Mouse (Mus musculus): ENCODE data around the gene Arsg. TPM values are rescaled to one million over a fixed set of nuclear protein-coding genes. Genes with fewer than 3 reads are reported as not detected.

Gene Arsg
- total RNA-seq, 1 experiment = 1.0 TPM

GRCm38 (mm10) chr11:109440641-109441040 is 32.5 kb upstream of the Arsg start:
- H3K36me3 ChIP-seq (ENCODE audit: control insufficient read depth, insufficient read depth, low read length, poor library complexity, severe bottlenecking) = peaks cover 5% of the 10 kb centered on the region; the same call in 1 of the 2 replicates
- TF ChIP-seq CHD2 (IDR thresholded peaks at IDR 0.05; ENCODE audit: low read depth, low read length) (no peak), ZNF384 (IDR thresholded peaks at IDR 0.05; ENCODE audit: low read depth, low read length) (no peak), MAFK (IDR thresholded peaks at IDR 0.05; ENCODE audit: insufficient read depth, low read depth, low read length) (no peak), HCFC1 (IDR thresholded peaks at IDR 0.05; ENCODE audit: borderline replicate concordance, insufficient read depth, low read length) (no peak), ZC3H11A (IDR thresholded peaks at IDR 0.05; ENCODE audit: borderline replicate concordance, low read depth, low read length) (no peak)
- H3K27ac ChIP-seq (ENCODE audit: insufficient read depth, low read depth, low read length, poor library complexity, severe bottlenecking) = no peak overlapping the region
- no peak overlapping the region for H3K4me3 ChIP-seq (ENCODE audit: insufficient read depth in 1 of 2, low read depth in 1 of 2, low read length in 2 of 2, poor library complexity in 1 of 2, severe bottlenecking in 1 of 2)
- no peak overlapping the region for H3K9ac ChIP-seq (ENCODE audit: insufficient read depth, low read depth, low read length, poor library complexity, severe bottlenecking)
- no peaks in the 10 kb centered on the region for H3K4me1 ChIP-seq (ENCODE audit: control insufficient read depth in 2 of 2, insufficient read depth in 2 of 2, low read length in 2 of 2, poor library complexity in 1 of 2)
- in situ Hi-C loops (cut with MboI; ENCODE audit: low sequenced_read_pairs in 2 of 2, unreplicated experiment in 2 of 2) = loop anchor here (5.0 to 25.0 kb wide), 4 partner anchors 147 to 422 kb away; no protein-coding TSS in a partner anchor
- H3K9me3 ChIP-seq (ENCODE audit: control insufficient read depth, insufficient read depth, low read depth, low read length) = no peaks in the 10 kb centered on the region
- DNase-seq (ENCODE audit: low read depth, low spot score) = no peak

- H3K36me3 ChIP-seq (ENCODE audit: control insufficient read depth, insufficient read depth, low read length, poor library complexity, severe bottlenecking) = peaks cover 5% of the 10 kb centered on the region; the same call in 1 of the 2 replicates
- H3K4me1 ChIP-seq (ENCODE audit: control insufficient read depth in 2 of 2, insufficient read depth in 2 of 2, low read length in 2 of 2, poor library complexity in 1 of 2) = no peaks in the 10 kb centered on the region
- TF ChIP-seq MAFK (IDR thresholded peaks at IDR 0.05; ENCODE audit: insufficient read depth, low read depth, low read length) = no peak
- TF ChIP-seq HCFC1 (IDR thresholded peaks at IDR 0.05; ENCODE audit: borderline replicate concordance, insufficient read depth, low read length) = no peak
- no peak for TF ChIP-seq CHD2 (IDR thresholded peaks at IDR 0.05; ENCODE audit: low read depth, low read length)
- no peak for TF ChIP-seq ZNF384 (IDR thresholded peaks at IDR 0.05; ENCODE audit: low read depth, low read length)
- TF ChIP-seq ZC3H11A (IDR thresholded peaks at IDR 0.05; ENCODE audit: borderline replicate concordance, low read depth, low read length) = peak; percentile 89; the same call in 1 of the 2 replicates
- H3K27ac ChIP-seq (ENCODE audit: insufficient read depth, low read depth, low read length, poor library complexity, severe bottlenecking) = no peak overlapping the region
- no peak overlapping the region for H3K9ac ChIP-seq (ENCODE audit: insufficient read depth, low read depth, low read length, poor library complexity, severe bottlenecking)
- no peak for DNase-seq (ENCODE audit: low read depth, low spot score)
- H3K4me3 ChIP-seq (ENCODE audit: insufficient read depth in 1 of 2, low read depth in 1 of 2, low read length in 2 of 2, poor library complexity in 1 of 2, severe bottlenecking in 1 of 2) = no peak overlapping the region
- in situ Hi-C loops (cut with MboI; ENCODE audit: low sequenced_read_pairs in 2 of 2, unreplicated experiment in 2 of 2) = loop anchor here (5.0 to 25.0 kb wide), 4 partner anchors 146 to 421 kb away; no protein-coding TSS in a partner anchor
- no peaks in the 10 kb centered on the region for H3K9me3 ChIP-seq (ENCODE audit: control insufficient read depth, insufficient read depth, low read depth, low read length)
Observed at GRCm38 (mm10) chr11:109441119-109441518, 32.1 kb upstream of the Arsg start.

- in situ Hi-C loops (cut with MboI; ENCODE audit: low sequenced_read_pairs in 2 of 2, unreplicated experiment in 2 of 2) = loop anchor here (5.0 to 25.0 kb wide), 4 partner anchors 145 to 420 kb away; no protein-coding TSS in a partner anchor
- DNase-seq (ENCODE audit: low read depth, low spot score) = no peak
- no peak overlapping the region for H3K27ac ChIP-seq (ENCODE audit: insufficient read depth, low read depth, low read length, poor library complexity, severe bottlenecking)
- H3K9me3 ChIP-seq (ENCODE audit: control insufficient read depth, insufficient read depth, low read depth, low read length) = no peaks in the 10 kb centered on the region
- peaks cover 5% of the 10 kb centered on the region; the same call in 1 of the 2 replicates for H3K36me3 ChIP-seq (ENCODE audit: control insufficient read depth, insufficient read depth, low read length, poor library complexity, severe bottlenecking)
- no peaks in the 10 kb centered on the region for H3K4me1 ChIP-seq (ENCODE audit: control insufficient read depth in 2 of 2, insufficient read depth in 2 of 2, low read length in 2 of 2, poor library complexity in 1 of 2)
- TF ChIP-seq ZC3H11A (IDR thresholded peaks at IDR 0.05; ENCODE audit: borderline replicate concordance, low read depth, low read length) (no peak), ZNF384 (IDR thresholded peaks at IDR 0.05; ENCODE audit: low read depth, low read length) (no peak), MAFK (IDR thresholded peaks at IDR 0.05; ENCODE audit: insufficient read depth, low read depth, low read length) (no peak), CHD2 (IDR thresholded peaks at IDR 0.05; ENCODE audit: low read depth, low read length) (no peak), HCFC1 (IDR thresholded peaks at IDR 0.05; ENCODE audit: borderline replicate concordance, insufficient read depth, low read length) (no peak)
- no peak overlapping the region for H3K9ac ChIP-seq (ENCODE audit: insufficient read depth, low read depth, low read length, poor library complexity, severe bottlenecking)
- H3K4me3 ChIP-seq (ENCODE audit: insufficient read depth in 1 of 2, low read depth in 1 of 2, low read length in 2 of 2, poor library complexity in 1 of 2, severe bottlenecking in 1 of 2) = no peak overlapping the region
Observed at GRCm38 (mm10) chr11:109442166-109442730, 30.9 kb upstream of the Arsg start.

- TF ChIP-seq CHD2 (IDR thresholded peaks at IDR 0.05; ENCODE audit: low read depth, low read length) (no peak), HCFC1 (IDR thresholded peaks at IDR 0.05; ENCODE audit: borderline replicate concordance, insufficient read depth, low read length) (no peak), ZNF384 (IDR thresholded peaks at IDR 0.05; ENCODE audit: low read depth, low read length) (no peak), ZC3H11A (IDR thresholded peaks at IDR 0.05; ENCODE audit: borderline replicate concordance, low read depth, low read length) (no peak), MAFK (IDR thresholded peaks at IDR 0.05; ENCODE audit: insufficient read depth, low read depth, low read length) (no peak)
- H3K9me3 ChIP-seq (ENCODE audit: control insufficient read depth, insufficient read depth, low read depth, low read length) = no peaks in the 10 kb centered on the region
- DNase-seq (ENCODE audit: low read depth, low spot score) = no peak
- H3K4me1 ChIP-seq (ENCODE audit: control insufficient read depth in 2 of 2, insufficient read depth in 2 of 2, low read length in 2 of 2, poor library complexity in 1 of 2) = no peaks in the 10 kb centered on the region
- no peak overlapping the region for H3K9ac ChIP-seq (ENCODE audit: insufficient read depth, low read depth, low read length, poor library complexity, severe bottlenecking)
- no peak overlapping the region for H3K27ac ChIP-seq (ENCODE audit: insufficient read depth, low read depth, low read length, poor library complexity, severe bottlenecking)
- no peaks in the 10 kb centered on the region for H3K36me3 ChIP-seq (ENCODE audit: control insufficient read depth, insufficient read depth, low read length, poor library complexity, severe bottlenecking)
- no peak overlapping the region for H3K4me3 ChIP-seq (ENCODE audit: insufficient read depth in 1 of 2, low read depth in 1 of 2, low read length in 2 of 2, poor library complexity in 1 of 2, severe bottlenecking in 1 of 2)
- in situ Hi-C loops (cut with MboI; ENCODE audit: low sequenced_read_pairs in 2 of 2, unreplicated experiment in 2 of 2) = loop anchor here (5.0 to 25.0 kb wide), 4 partner anchors 144 to 419 kb away; no protein-coding TSS in a partner anchor
Observed at GRCm38 (mm10) chr11:109443468-109444263, 29.5 kb upstream of the Arsg start.

Data from ES-E14 (cell line).